Comparison of ENCODE assay signal across 24 mouse cellular contexts in genomic region chr16:29987595-29987994, GRCm38 (mm10).
"Had no signal": no experiment of that assay in that cellular context is flagged by ENCODE, and none has a peak within 500 bp of the region (broad histone marks: within the 10 kb centered on the region; RNA-seq: fewer than 3 reads in every experiment).

No protein-coding gene starts in this region.

- DNase-seq: gastrocnemius, adult 2 months; gastrocnemius, postnatal 10 days; gastrocnemius, postnatal 25 days; heart, adult 18-20 months; heart, postnatal 10 days; heart, postnatal 4 days; kidney, adult 18-20 months; kidney, adult 8-10 months; kidney, postnatal 10 days; kidney, postnatal 25 days; kidney, postnatal 4 days; left cerebral cortex, postnatal 4 days had no signal

- H3K36me3 ChIP-seq: heart, embryonic 10.5 days; heart, embryonic 12.5 days; hindbrain, embryonic 10.5 days; hindbrain, embryonic 12.5 days; limb, embryonic 13.5 days; limb, embryonic 15.5 days had no signal

- H3K9ac ChIP-seq: heart, embryonic 12.5 days; hindbrain, embryonic 12.5 days; hindbrain, embryonic 14.5 days; limb, embryonic 13.5 days; limb, embryonic 15.5 days had no signal

- H3K9me3 ChIP-seq: heart, embryonic 10.5 days; heart, embryonic 12.5 days; hindbrain, embryonic 10.5 days; hindbrain, embryonic 12.5 days; limb, embryonic 13.5 days; limb, embryonic 15.5 days had no signal

- H3K4me3 ChIP-seq: gastrocnemius, adult 2 months; heart, embryonic 10.5 days; heart, embryonic 12.5 days; hindbrain, embryonic 10.5 days; hindbrain, embryonic 12.5 days; layer of hippocampus, adult 2 months; left cerebral cortex, adult 2 months; limb, embryonic 13.5 days; limb, embryonic 15.5 days had no signal

- H3K4me2 ChIP-seq: heart, embryonic 12.5 days; hindbrain, embryonic 12.5 days; hindbrain, embryonic 14.5 days; limb, embryonic 13.5 days; limb, embryonic 15.5 days had no signal

- H3K27ac ChIP-seq: gastrocnemius, adult 2 months; heart, embryonic 10.5 days; hindbrain, embryonic 10.5 days; hindbrain, embryonic 12.5 days; hindbrain, embryonic 14.5 days; layer of hippocampus, adult 2 months; left cerebral cortex, adult 2 months; limb, embryonic 13.5 days; limb, embryonic 15.5 days had no signal

- H3K27me3 ChIP-seq: limb, embryonic 15.5 days had no signal

- H3K4me1 ChIP-seq: hindbrain, embryonic 12.5 days had no signal

- ATAC-seq: forebrain, embryonic 16.5 days; hindbrain, embryonic 16.5 days; inflammation-experienced regulatory T-cells, adult 6 months had no signal
